Mouse (Mus musculus) G1E (cell line): Measurements from ENCODE around the gene Strn4.

Experiments
- CTCF ChIP-seq: IDR thresholded peaks from 2 replicates; pipeline ENCODE4 v1.5.1; 2012; ENCODE audit warnings: low read depth, low read length, inconsistent platforms, mixed read lengths
- GATA1 ChIP-seq: IDR thresholded peaks from 2 replicates; pipeline ENCODE4 v1.6.1; 2012; ENCODE audit warnings: borderline replicate concordance, low read length, inconsistent platforms, mixed read lengths
- TAL1 ChIP-seq: conservative IDR thresholded peaks from 2 replicates; pipeline ENCODE4 v1.6.1; 2012; ENCODE audit warnings: low read depth, low read length, inconsistent platforms, mixed read lengths

- TF ChIP-seq CTCF = peak; percentile 53; the same call in 1 of the 2 replicates
- no peak for TF ChIP-seq GATA1
- no peak for TF ChIP-seq TAL1
Observed at GRCm38 (mm10) chr7:16848579-16848978, 32.9 kb downstream of the Strn4 start.
